Mouse (Mus musculus) bone marrow macrophage, adult 2 months (primary cell): ENCODE results near the gene Jsrp1.

Experiments used
- CTCF ChIP-seq: IDR thresholded peaks from 2 replicates; pipeline ENCODE4 v1.5.1; 2012; ENCODE audit warnings: low read depth, mild to moderate bottlenecking, low read length, moderate library complexity
- POLR2A ChIP-seq: IDR thresholded peaks from 2 replicates; pipeline ENCODE4 v1.6.1; 2012; ENCODE audit warnings: mild to moderate bottlenecking, low read depth, low read length, borderline replicate concordance

DNA sequence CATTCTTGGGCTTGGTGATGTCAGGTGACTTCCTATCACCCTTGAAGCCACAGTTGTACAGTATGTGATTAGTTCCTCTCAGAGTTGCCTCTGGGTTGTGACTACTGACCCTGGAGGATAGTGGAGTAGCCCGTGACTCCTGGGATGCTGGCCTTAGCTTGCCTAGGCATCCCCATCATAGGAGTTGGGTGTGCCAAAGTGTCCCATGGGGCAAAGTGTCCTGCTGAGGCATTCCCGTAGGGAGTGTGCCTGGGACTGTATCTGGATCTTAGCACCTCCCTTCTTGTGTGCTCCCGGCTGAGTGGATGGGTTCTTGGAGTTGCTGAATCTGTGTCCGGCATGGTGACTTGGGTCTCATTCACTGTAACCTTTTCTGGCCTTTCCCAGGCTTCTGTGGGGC is 38.3 kb downstream of the Jsrp1 start:
- no peak for TF ChIP-seq CTCF
- no peak for TF ChIP-seq POLR2A
